Mouse (Mus musculus) megakaryocyte-erythroid progenitor cell, adult 5-6 weeks (primary cell): ENCODE results near the gene Syt5. TPM values are rescaled to one million over a fixed set of nuclear protein-coding genes. Genes with fewer than 3 reads are reported as not detected.
"Not testable (repeated sequence)": the region's sequence is repeated elsewhere in the genome, so short reads cannot be mapped to it uniquely, and the experiment has no call there.

Source experiments
- ATAC-seq: replicated peaks from 2 replicates; pipeline ENCODE4 v1.8.0; 2016; ENCODE audit warnings: mild to moderate bottlenecking, inconsistent platforms; ENCODE audit not compliant: severe bottlenecking, poor library complexity, low FRiP score, low TSS enrichment
- total RNA-seq, 2 experiments: library from RNA; stranded (forward) in 1 of 2; stranded (reverse) in 1 of 2; fragments of 200-1000, 215-1000 nt in 1 of 2; fragments of >200 nt in 1 of 2; fragmentation: Nextera tagmentation in 1 of 2; gene quantifications; 2 replicates each; pipeline ENCODE4 v1.2.3; 2014 to 2017

The Syt5 gene
- total RNA-seq, 2 experiments from 2014 or later = 0.42 TPM; not detected in 1

- ATAC-seq = not testable (repeated sequence)
Observed at GRCm38 (mm10) chr7:4524212-4524922, 23.0 kb downstream of the Syt5 start, which contains the start of gene Tnni3. Gene Tnni3 (minus strand): TSS chr7:4524229.

GRCm38 (mm10) chr7:4523205-4524130 lies 23.9 kb downstream of the Syt5 start:
- no peak for ATAC-seq

GRCm38 (mm10) chr7:4522292-4522691 lies 25.0 kb downstream of the Syt5 start:
- no peak for ATAC-seq

- peak; percentile 27 for ATAC-seq
Observed at GRCm38 (mm10) chr7:4521231-4522003, 25.9 kb downstream of the Syt5 start.

- no peak for ATAC-seq
Observed at GRCm38 (mm10) chr7:4518487-4518886, 28.9 kb downstream of the Syt5 start.

- no peak for ATAC-seq
Observed at GRCm38 (mm10) chr7:4516332-4517050, 30.9 kb downstream of the Syt5 start, which contains the start of gene Tnnt1. Gene Tnnt1 (minus strand): TSS chr7:4516382.

GRCm38 (mm10) chr7:4515853-4516252 lies 31.5 kb downstream of the Syt5 start:
- no peak for ATAC-seq

GRCm38 (mm10) chr7:4513829-4514712 lies 33.3 kb downstream of the Syt5 start:
- ATAC-seq = no peak

- ATAC-seq = peak; percentile 58
Observed at GRCm38 (mm10) chr7:4513236-4513635, 34.1 kb downstream of the Syt5 start.

GRCm38 (mm10) chr7:4511489-4512224 lies 35.7 kb downstream of the Syt5 start:
- no peak for ATAC-seq

GRCm38 (mm10) chr7:4509863-4510608 lies 37.3 kb downstream of the Syt5 start:
- peak; percentile 82 for ATAC-seq

- peak; percentile 33; the same call in 1 of the 2 replicates for ATAC-seq
Observed at GRCm38 (mm10) chr7:4508739-4509116, 38.6 kb downstream of the Syt5 start.

GRCm38 (mm10) chr7:4508062-4508738 lies 39.1 kb downstream of the Syt5 start:
- ATAC-seq = no peak

GRCm38 (mm10) chr7:4507220-4507619 lies 40.1 kb downstream of the Syt5 start:
- ATAC-seq = no peak

- ATAC-seq = no peak
Observed at GRCm38 (mm10) chr7:4504646-4505435, 42.5 kb downstream of the Syt5 start.
